Mouse (Mus musculus) embryonic fibroblast, embryonic 13.5 days (primary cell): ENCODE results near the gene Hcst.

Source experiments
- CTCF ChIP-seq: IDR thresholded peaks from 2 replicates; pipeline ENCODE4 v1.5.1; 2011; ENCODE audit warnings: mild to moderate bottlenecking, control low read depth, low read length, moderate library complexity, borderline replicate concordance; ENCODE audit not compliant: insufficient read depth
- POLR2A ChIP-seq: IDR thresholded peaks from 2 replicates; pipeline ENCODE4 v1.6.1; 2011; ENCODE audit warnings: low read depth, mild to moderate bottlenecking, control low read depth, low read length, moderate library complexity

DNA sequence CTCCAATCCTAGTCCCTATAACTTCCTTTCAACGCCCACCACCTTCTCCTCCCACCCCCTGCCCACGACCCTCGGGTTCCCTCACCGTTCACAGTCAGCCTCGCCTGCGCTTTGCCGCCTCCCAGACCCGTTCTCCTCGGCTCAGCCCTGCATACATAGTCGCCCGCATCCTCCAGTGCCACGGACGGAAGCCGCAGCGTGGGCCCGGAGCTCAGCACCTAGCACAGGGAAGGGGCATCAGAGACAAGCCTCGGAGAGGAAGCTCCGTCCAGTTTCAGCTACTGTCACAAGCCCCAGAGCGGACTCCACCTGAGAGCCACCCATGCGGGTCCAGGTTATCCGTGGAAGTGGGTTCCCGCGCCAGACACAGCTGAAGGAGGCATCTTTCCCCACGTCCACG lies 33.7 kb upstream of the Hcst start:
- TF ChIP-seq CTCF: no peak
- TF ChIP-seq POLR2A: no peak
